Mouse (Mus musculus): Measurements from ENCODE around the gene Coq9. TPM values are rescaled to one million over a fixed set of nuclear protein-coding genes. Genes with fewer than 3 reads are reported as not detected.

Gene Coq9
- 57.2 and 59.6 TPM in 2 replicates for polyA plus RNA-seq (2015; fragmentation: Nextera tagmentation; extraction: Ambion mirVana)

- no peaks in the 10 kb centered on the region for H3K27me3 ChIP-seq
- under 1% methylated on average over 82 of the region's 82 CpGs for WGBS
- peak within 1 kb of the TSS; percentile 98 for H3K9ac ChIP-seq (replicated peaks)
- H3K36me3 ChIP-seq, result no peaks in the 10 kb centered on the region
- H3K4me3 ChIP-seq, result peak within 1 kb of the TSS; percentile 99
- H3K9me3 ChIP-seq, result no peaks in the 10 kb centered on the region
- peak within 1 kb of the TSS; percentile 87 for H3K4me2 ChIP-seq (replicated peaks)
- peak; percentile 99 for ATAC-seq (replicated peaks)
- H3K27ac ChIP-seq (replicated peaks), result peak within 1 kb of the TSS; percentile 93
- peaks cover 26% of the 10 kb centered on the region for H3K4me1 ChIP-seq
Measured at GRCm38 (mm10) chr8:94837662-94838574, at the start of gene Coq9, which contains the start of gene Ciapin1. Gene Coq9 (plus strand): TSS chr8:94838321. Gene Ciapin1 (minus strand): TSS chr8:94838358.

DNA sequence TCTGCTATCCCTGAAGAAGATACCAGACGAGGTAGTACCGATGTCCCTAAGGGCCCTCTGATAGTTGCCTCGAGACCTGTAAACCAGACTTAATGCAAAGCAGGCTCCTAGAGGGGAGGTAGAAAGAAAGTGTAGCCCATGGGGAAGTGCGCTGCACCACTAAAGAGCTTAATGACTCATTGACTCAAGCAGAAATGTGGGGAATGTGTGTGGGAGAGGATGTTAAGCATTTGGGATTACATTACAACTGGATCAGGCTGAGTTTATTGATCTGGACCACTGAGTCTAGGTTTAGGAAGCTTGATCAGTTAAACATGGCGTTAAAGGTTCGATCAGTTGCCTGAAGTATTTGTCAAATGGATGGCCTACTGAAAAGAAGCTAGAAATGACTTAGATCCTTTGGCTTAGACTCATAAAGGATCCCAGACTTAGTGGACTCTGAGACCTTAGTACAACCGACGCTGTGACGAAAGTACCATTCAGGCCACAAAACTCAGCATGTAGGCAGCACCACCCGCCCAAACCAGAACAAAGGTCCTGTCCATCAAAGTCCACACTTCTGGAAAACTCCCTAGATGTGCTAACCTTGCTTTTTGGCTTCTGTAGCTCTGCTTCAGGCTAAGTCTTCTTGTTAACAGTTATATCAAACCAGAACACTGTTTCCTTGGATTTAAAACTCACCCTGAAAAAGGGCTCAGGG is 48.7 kb upstream of the Coq9 start:
- no peaks in the 10 kb centered on the region for H3K4me1 ChIP-seq
- WGBS, result 43% methylated on average over 10 of the region's 10 CpGs
- no peak overlapping the region for H3K27ac ChIP-seq (replicated peaks)
- H3K27me3 ChIP-seq, result no peaks in the 10 kb centered on the region
- H3K4me3 ChIP-seq, result no peak overlapping the region
- no peak for ATAC-seq (replicated peaks)
- no peak overlapping the region for H3K9ac ChIP-seq (replicated peaks)
- no peaks in the 10 kb centered on the region for H3K9me3 ChIP-seq
- H3K4me2 ChIP-seq (replicated peaks), result no peak overlapping the region
- no peaks in the 10 kb centered on the region for H3K36me3 ChIP-seq

GRCm38 (mm10) chr8:94794368-94794767 is 43.8 kb upstream of the Coq9 start:
- no peak overlapping the region for H3K4me3 ChIP-seq
- H3K27me3 ChIP-seq, result no peaks in the 10 kb centered on the region
- no peak overlapping the region for H3K27ac ChIP-seq (replicated peaks)
- no peaks in the 10 kb centered on the region for H3K36me3 ChIP-seq
- H3K9ac ChIP-seq (replicated peaks), result no peak overlapping the region
- H3K9me3 ChIP-seq, result no peaks in the 10 kb centered on the region
- 95% methylated on average over 4 of the region's 4 CpGs for WGBS
- no peaks in the 10 kb centered on the region for H3K4me1 ChIP-seq
- ATAC-seq (replicated peaks), result no peak
- no peak overlapping the region for H3K4me2 ChIP-seq (replicated peaks)

DNA sequence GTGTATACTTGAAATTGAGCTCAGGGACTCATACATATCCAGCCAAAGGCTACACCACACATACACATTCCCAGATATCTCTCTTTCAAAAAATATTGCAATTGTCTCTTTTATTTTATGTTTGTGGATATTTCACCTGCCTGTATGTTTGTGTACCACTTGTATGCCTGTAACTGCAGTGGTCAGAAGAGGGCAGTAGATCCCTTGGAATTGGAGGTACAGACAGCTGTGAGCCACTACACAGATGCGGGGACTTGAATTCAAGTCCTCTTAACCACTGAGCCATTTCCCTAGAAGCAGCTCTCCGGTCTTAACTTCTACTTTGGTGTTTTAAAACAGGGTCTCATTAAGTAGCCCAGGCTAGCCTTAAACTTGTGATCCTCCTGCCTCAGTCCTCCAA is 43.3 kb upstream of the Coq9 start:
- no peaks in the 10 kb centered on the region for H3K36me3 ChIP-seq
- no peak overlapping the region for H3K9ac ChIP-seq (replicated peaks)
- WGBS, result 93% methylated on average over 2 of the region's 2 CpGs
- no peak for ATAC-seq (replicated peaks)
- no peak overlapping the region for H3K27ac ChIP-seq (replicated peaks)
- H3K4me1 ChIP-seq, result no peaks in the 10 kb centered on the region
- no peak overlapping the region for H3K4me2 ChIP-seq (replicated peaks)
- no peaks in the 10 kb centered on the region for H3K9me3 ChIP-seq
- H3K4me3 ChIP-seq, result no peak overlapping the region
- no peaks in the 10 kb centered on the region for H3K27me3 ChIP-seq

DNA sequence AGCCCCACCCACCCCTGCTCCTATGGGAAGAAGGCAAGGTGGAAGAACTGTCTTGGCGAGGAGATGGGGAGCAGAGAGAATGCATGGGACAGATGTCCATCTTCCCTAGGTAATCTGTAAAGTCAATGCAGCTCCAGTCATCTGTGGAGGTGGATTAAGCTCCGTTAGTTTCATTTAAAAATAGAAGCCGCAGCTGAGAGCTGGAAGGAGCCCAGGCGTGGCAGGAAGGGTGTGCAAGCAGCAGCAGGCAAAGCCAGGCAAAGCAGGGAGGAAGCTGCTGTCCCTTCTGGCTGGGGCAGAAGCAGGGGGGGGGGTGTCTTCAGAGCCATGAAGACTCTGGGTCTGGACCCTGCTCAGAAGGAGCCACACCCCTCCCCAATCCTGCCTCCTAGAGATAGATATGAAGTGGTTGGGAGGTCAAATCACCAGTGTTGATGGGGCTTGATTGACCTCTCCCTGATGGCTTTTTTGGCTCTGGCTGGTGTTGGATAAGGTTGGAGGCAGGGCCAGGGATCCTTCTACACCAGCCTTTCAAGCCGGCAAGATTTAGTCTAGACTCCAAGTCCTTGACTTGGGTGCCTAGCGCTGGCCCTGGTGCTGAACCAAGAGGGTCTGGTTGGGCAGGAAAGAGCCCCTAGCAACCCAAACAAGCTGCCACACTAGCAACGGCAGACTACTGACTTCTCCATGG is 37.7 kb upstream of the Coq9 start:
- WGBS, result 70% methylated on average over 7 of the region's 7 CpGs
- no peak for ATAC-seq (replicated peaks)

DNA sequence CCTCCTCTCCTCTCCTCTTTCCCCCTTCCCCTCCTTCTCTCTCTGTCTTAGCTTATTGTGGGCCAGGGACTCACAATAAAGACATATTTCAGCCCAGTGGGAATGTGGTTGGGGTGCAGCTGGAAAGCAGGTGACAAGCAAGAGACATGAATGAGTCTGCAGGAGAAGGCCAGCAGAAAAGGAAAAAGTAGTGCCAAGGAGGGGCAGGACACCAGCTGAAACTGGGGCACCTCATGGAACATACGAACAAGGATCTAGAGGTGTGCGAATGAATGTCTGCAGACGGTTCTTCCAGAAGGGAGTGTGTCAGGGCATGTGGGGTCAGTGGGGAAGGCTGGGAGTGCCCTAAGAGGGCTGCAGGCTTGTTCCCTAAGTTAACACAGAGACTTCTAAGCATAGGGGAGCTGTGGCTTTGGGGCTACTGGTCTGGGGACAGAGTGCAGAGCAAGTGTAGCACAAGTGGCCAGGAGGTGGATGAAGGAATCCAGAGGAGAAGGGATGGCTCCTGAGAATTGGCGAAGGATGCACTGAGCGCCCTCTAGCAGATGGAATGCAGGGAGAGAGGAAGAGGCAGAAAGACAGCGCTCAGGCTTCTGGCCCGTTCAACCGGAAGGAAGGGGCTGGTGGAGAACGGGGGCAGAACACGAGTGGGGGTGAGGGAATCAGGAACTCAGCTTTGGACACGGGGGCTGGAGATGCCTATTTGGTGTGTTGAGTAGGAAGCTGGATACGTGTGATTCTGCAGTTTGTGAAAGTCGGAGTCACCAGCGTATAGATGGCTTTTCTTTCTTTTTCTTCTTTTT is 36.6 kb upstream of the Coq9 start:
- no peak overlapping the region for H3K4me3 ChIP-seq
- no peaks in the 10 kb centered on the region for H3K36me3 ChIP-seq
- no peak overlapping the region for H3K9ac ChIP-seq (replicated peaks)
- ATAC-seq (replicated peaks), result no peak
- WGBS, result 35% methylated on average over 14 of the region's 14 CpGs
- no peak overlapping the region for H3K27ac ChIP-seq (replicated peaks)
- H3K4me1 ChIP-seq, result no peaks in the 10 kb centered on the region
- H3K27me3 ChIP-seq, result no peaks in the 10 kb centered on the region
- no peak overlapping the region for H3K4me2 ChIP-seq (replicated peaks)
- H3K9me3 ChIP-seq, result no peaks in the 10 kb centered on the region

More for the DNA sequence above, 37.7 kb upstream of the Coq9 start:
- H3K27me3 ChIP-seq, result no peaks in the 10 kb centered on the region
- no peak overlapping the region for H3K27ac ChIP-seq (replicated peaks)
- no peak overlapping the region for H3K4me3 ChIP-seq
- no peaks in the 10 kb centered on the region for H3K4me1 ChIP-seq
- no peaks in the 10 kb centered on the region for H3K36me3 ChIP-seq
- no peaks in the 10 kb centered on the region for H3K9me3 ChIP-seq
- no peak overlapping the region for H3K9ac ChIP-seq (replicated peaks)
- no peak overlapping the region for H3K4me2 ChIP-seq (replicated peaks)

DNA sequence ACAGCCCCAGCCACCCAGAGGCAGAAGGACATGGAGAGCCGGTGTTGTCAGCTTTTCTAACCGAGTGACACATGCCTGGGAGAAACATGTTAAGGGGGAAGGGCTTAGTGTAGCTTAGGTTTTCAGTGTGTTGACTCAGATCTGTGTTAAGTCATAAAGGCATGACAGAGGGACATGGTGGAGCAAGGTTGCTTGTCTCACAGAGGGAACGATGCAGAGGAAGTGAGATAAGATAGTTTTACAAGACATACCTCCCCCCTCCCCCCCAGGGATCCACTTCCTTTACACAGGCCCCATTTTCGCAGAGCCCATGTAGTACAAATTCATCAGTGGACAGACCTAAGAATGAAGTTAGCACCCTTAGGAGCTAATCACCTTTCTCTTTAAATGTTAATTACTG is 35.7 kb upstream of the Coq9 start:
- H3K9ac ChIP-seq (replicated peaks), result no peak overlapping the region
- H3K36me3 ChIP-seq, result no peaks in the 10 kb centered on the region
- no peaks in the 10 kb centered on the region for H3K27me3 ChIP-seq
- no peaks in the 10 kb centered on the region for H3K4me1 ChIP-seq
- no peaks in the 10 kb centered on the region for H3K9me3 ChIP-seq
- no peak for ATAC-seq (replicated peaks)
- H3K4me3 ChIP-seq, result no peak overlapping the region
- WGBS, result 73% methylated on average over 4 of the region's 4 CpGs
- no peak overlapping the region for H3K4me2 ChIP-seq (replicated peaks)
- no peak overlapping the region for H3K27ac ChIP-seq (replicated peaks)

GRCm38 (mm10) chr8:94803551-94803950 is 34.6 kb upstream of the Coq9 start:
- no peak overlapping the region for H3K27ac ChIP-seq (replicated peaks)
- H3K4me2 ChIP-seq (replicated peaks), result no peak overlapping the region
- no peak for ATAC-seq (replicated peaks)
- no peak overlapping the region for H3K9ac ChIP-seq (replicated peaks)
- H3K36me3 ChIP-seq, result no peaks in the 10 kb centered on the region
- no peaks in the 10 kb centered on the region for H3K9me3 ChIP-seq
- no peaks in the 10 kb centered on the region for H3K4me1 ChIP-seq
- WGBS, result 78% methylated on average over 6 of the region's 6 CpGs
- no peak overlapping the region for H3K4me3 ChIP-seq
- no peaks in the 10 kb centered on the region for H3K27me3 ChIP-seq

GRCm38 (mm10) chr8:94804546-94805340 is 33.4 kb upstream of the Coq9 start:
- no peak for ATAC-seq (replicated peaks)
- Histone ChIP-seq H3K4me1 (no peaks in the 10 kb centered on the region), H3K27ac (replicated peaks) (no peak overlapping the region), H3K36me3 (no peaks in the 10 kb centered on the region), H3K4me2 (replicated peaks) (no peak overlapping the region), H3K9ac (replicated peaks) (no peak overlapping the region), H3K9me3 (no peaks in the 10 kb centered on the region), H3K27me3 (no peaks in the 10 kb centered on the region), H3K4me3 (no peak overlapping the region)
- WGBS, result 78% methylated on average over 10 of the region's 10 CpGs

DNA sequence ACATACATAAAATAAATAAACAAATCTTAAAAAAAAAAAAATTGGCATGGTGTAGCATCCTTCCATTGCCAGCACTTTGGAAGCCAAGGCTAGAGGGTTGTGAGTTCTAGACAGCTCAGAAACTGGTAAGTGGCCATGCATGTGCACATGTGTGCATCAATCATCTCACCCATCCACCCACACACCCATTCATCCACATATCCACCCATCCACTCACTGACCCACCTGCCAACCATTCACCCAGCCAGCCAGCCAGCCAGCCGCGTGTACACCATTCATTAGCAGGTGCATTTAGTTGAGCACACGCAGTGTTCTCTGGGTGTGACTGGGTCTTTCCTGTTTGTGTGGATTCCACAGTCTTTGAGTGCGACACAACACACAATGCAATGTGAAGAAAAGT is 32.3 kb upstream of the Coq9 start:
- no peaks in the 10 kb centered on the region for H3K36me3 ChIP-seq
- no peak overlapping the region for H3K4me3 ChIP-seq
- no peaks in the 10 kb centered on the region for H3K27me3 ChIP-seq
- no peaks in the 10 kb centered on the region for H3K4me1 ChIP-seq
- 64% methylated on average over 4 of the region's 4 CpGs for WGBS
- no peaks in the 10 kb centered on the region for H3K9me3 ChIP-seq
- no peak overlapping the region for H3K27ac ChIP-seq (replicated peaks)
- no peak overlapping the region for H3K9ac ChIP-seq (replicated peaks)
- no peak for ATAC-seq (replicated peaks)
- H3K4me2 ChIP-seq (replicated peaks), result no peak overlapping the region

GRCm38 (mm10) chr8:94807506-94807905 is 30.6 kb upstream of the Coq9 start:
- Histone ChIP-seq H3K9ac (replicated peaks) (no peak overlapping the region), H3K4me3 (no peak overlapping the region), H3K4me1 (peaks cover 2% of the 10 kb centered on the region; the same call in 1 of the 2 replicates), H3K27ac (replicated peaks) (no peak overlapping the region), H3K27me3 (no peaks in the 10 kb centered on the region), H3K4me2 (replicated peaks) (no peak overlapping the region), H3K9me3 (no peaks in the 10 kb centered on the region), H3K36me3 (no peaks in the 10 kb centered on the region)
- ATAC-seq (replicated peaks), result no peak
- 67% methylated on average over 7 of the region's 7 CpGs for WGBS

All from forebrain, embryonic 15.5 days (tissue).